Mouse (Mus musculus) heart, embryonic 11.5 days (tissue): ENCODE results near the gene Siva1. TPM values are rescaled to one million over a fixed set of nuclear protein-coding genes. Genes with fewer than 3 reads are reported as not detected.

ENCODE experiments used
- ATAC-seq: fragments of 200-750 bp; cut with Nextera tagmentation; replicated peaks from 2 replicates; pipeline ENCODE4 v1.8.0; 2017; ENCODE audit warnings: moderate library complexity; ENCODE audit not compliant: insufficient number of reproducible peaks, low FRiP score, low TSS enrichment
- H3K27ac ChIP-seq: fragments of 300-500 bp; sonication (generic); 2 replicates; pipeline ENCODE4 v1.5.1; 2014; ENCODE audit warnings: mild to moderate bottlenecking, low read depth, low read length
- H3K27me3 ChIP-seq: fragments of 300-500 bp; sonication (generic); 2 replicates; pipeline ENCODE4 v1.6.1; 2014; ENCODE audit warnings: mild to moderate bottlenecking, low read length, mixed read lengths; ENCODE audit not compliant: control insufficient read depth, insufficient read depth
- H3K36me3 ChIP-seq: fragments of 300-500 bp; sonication (generic); 2 replicates; pipeline ENCODE4 v1.6.1; 2014; ENCODE audit warnings: mild to moderate bottlenecking, low read length, moderate library complexity, mixed read lengths; ENCODE audit not compliant: control insufficient read depth, insufficient read depth
- H3K4me1 ChIP-seq: fragments of 300-500 bp; sonication (generic); 2 replicates; pipeline ENCODE4 v1.6.1; 2014; ENCODE audit warnings: low read length; ENCODE audit not compliant: control insufficient read depth, insufficient read depth
- H3K4me2 ChIP-seq: fragments of 300-500 bp; sonication (generic); 2 replicates; pipeline ENCODE4 v1.6.1; 2014; ENCODE audit warnings: mild to moderate bottlenecking, moderate library complexity
- H3K4me3 ChIP-seq: fragments of 300-500 bp; sonication (generic); 2 replicates; pipeline ENCODE4 v1.5.1; 2014; ENCODE audit warnings: low read depth, low read length
- H3K9ac ChIP-seq: fragments of 300-500 bp; sonication (generic); 2 replicates; pipeline ENCODE4 v1.6.1; 2014; ENCODE audit warnings: mild to moderate bottlenecking, low read depth, low read length, moderate library complexity
- H3K9me3 ChIP-seq: fragments of 300-500 bp; sonication (generic); replicated peaks from 2 replicates; pipeline ENCODE4 v1.6.1; 2016; ENCODE audit warnings: low read length; ENCODE audit not compliant: control insufficient read depth
- whole genome bisulfite sequencing: fragments of 180-500 bp; shearing (Covaris S2); extraction: QIAGEN DNeasy Blood & Tissue Kit; methylation state at CpG from one replicate; pipeline ENCODE4 v1.1.7; 2014; ENCODE audit not compliant: insufficient replicate concordance; 5-methylcytosine and 5-hydroxymethylcytosine counted together
- polyA plus RNA-seq: library from polyadenylated mRNA; unstranded; fragments of >200 nt; fragmentation: Nextera tagmentation; extraction: Ambion mirVana; gene quantifications from 2 replicates; pipeline ENCODE4 v1.2.1, GENCODE M21; 2014

Gene Siva1
- polyA plus RNA-seq, 1 experiment from 2014 or later = 141 TPM

DNA sequence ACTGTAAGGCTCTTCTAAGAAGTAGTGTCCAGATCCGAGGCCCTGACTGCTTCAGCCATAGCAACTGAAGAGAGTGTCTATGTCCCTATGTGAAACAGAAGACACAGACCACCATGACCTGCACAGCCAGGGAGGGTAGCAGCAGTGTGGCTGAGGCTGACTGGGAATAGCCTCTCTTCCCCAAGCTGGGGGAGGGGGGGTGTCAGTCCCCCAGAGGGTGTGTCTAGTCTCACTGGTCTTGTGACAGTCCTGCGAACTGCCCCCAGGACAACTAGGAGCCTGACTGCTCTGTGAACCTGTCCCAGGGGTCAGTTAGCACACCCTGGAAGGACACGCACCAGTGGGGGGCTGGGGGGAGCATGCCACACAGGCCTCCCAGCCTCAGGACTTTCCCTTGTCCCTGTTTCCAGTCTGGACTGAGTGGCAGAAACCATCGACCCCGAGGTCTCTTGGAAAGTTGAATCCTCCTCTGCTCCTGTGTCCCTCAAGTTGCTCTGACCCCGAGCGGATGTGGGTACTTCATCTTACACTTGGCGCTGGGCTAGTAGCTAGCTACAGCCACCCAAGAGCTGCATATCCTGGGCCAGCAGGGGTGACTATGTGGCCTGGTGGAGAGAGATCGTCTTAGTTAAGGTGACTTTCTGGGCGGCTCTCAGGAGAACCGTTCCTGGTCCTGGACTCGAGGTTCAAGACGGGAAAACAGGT, 25.3 kb upstream of the Siva1 start:
- peaks cover 56% of the 10 kb centered on the region for H3K4me1 ChIP-seq

DNA sequence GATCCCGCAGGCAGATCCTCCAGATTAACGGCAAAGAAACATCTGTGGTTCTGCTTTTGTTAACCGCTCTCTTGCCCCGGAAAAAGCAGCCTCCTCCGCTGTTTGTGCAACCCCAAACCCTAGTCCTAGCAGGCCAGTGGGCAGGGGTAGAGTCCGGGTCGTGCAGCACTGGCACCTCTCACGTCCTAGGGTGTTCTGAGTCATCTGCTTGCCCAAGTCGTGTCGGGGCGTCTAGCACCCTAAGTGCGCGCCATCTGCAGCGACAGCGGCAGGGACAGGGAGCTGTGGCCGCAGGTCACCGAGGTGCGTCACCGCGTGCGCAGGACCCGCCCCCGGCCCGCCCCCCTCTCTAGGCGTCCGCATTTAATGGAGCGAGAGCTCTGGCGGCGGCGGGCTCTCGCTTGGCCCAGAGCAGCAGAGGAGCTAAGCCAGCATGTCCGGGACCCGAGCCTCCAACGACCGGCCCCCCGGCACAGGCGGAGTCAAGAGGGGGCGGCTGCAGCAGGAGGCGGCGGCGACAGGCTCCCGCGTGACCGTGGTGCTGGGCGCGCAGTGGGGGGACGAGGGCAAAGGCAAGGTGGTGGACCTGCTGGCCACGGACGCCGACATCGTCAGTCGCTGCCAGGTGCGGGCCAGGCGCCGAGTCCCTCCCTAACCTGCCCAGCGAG, 24.7 kb upstream of the Siva1 start, which contains the start of gene Adssl1:
TSS of gene Adssl1 (plus strand) at position 360 of the 668 bp plus-strand sequence.
- Histone ChIP-seq H3K27ac (peak within 1 kb of the TSS; percentile 92), H3K4me2 (peak within 1 kb of the TSS; percentile 93), H3K4me3 (peak within 1 kb of the TSS; percentile 58), H3K36me3 (no peaks in the 10 kb centered on the region), H3K4me1 (peaks cover 56% of the 10 kb centered on the region), H3K9me3 (no peaks in the 10 kb centered on the region), H3K9ac (peak within 1 kb of the TSS; percentile 87), H3K27me3 (peaks cover 10% of the 10 kb centered on the region)
- WGBS = under 1% methylated on average over 56 of the region's 56 CpGs
- ATAC-seq = peak; percentile 55

More for the DNA sequence above, 25.3 kb upstream of the Siva1 start:
- Histone ChIP-seq H3K4me2 (peak overlapping the region; percentile 93), H3K9ac (peak overlapping the region; percentile 87), H3K4me3 (peak overlapping the region; percentile 58), H3K9me3 (no peaks in the 10 kb centered on the region), H3K36me3 (no peaks in the 10 kb centered on the region), H3K27ac (peak overlapping the region; percentile 92), H3K27me3 (peaks cover 10% of the 10 kb centered on the region)
- WGBS = 11% methylated on average over 13 of the region's 13 CpGs
- peak; percentile 37; the same call in 1 of the 2 replicates for ATAC-seq

DNA sequence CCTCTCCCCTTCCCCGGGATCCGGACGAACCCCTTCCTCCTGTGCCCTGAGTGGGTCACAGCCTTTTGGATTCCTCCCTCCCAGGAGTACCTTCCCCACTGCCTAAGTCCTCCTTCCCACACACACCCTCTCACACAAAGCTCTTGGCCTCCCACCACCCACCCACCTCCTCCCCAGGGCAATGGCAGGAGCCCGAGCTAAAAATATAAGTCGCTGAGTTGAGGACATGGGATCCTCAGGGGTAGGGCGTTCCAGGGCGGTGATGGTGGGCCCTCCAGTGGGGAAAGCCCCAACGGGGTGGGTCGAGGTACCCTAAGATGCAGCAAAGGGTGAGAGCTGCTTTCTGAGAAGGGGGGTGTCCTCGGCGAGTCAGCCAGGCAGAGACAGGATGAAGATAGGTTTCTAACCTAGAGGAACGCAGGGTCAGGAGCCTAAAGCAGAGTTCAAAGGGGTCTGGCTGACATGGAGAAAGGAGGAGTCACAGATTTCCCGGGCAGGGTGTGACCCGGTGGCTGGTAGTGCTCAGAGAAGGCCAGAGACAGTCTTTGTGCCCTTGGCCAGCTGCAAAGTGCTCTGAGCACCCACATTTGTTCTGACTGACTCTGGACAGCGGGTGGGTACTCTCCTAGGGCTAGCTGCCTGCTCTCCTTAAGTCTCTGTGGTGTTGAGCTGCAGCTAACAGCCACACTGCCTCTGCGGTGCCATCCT, 24.0 kb upstream of the Siva1 start:
- 7% methylated on average over 16 of the region's 16 CpGs for WGBS
- H3K4me3 ChIP-seq = peak overlapping the region; percentile 58
- peak; percentile 1; the same call in 1 of the 2 replicates for ATAC-seq

DNA sequence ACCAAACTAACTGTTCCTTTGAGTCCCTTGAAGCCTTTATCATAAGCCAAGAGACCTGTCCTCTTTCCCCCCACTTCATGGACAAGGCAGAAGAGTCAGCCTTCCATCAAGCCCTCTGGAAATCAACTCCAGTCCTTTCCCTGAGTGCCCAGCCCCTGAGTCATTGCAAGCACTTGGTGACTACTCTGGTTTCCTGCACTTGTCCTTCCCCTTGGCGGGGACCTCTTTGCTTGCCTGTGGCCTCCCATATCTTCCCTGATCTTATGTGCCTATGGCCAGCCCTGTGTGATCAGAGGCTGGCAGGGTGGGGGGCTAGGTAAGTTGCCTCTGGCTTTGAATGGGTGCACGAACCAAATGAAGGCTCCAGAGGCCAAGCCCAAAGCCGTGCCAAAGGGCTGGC, 22.6 kb upstream of the Siva1 start:
- Histone ChIP-seq H3K36me3 (no peaks in the 10 kb centered on the region), H3K9me3 (no peaks in the 10 kb centered on the region), H3K4me3 (no peak overlapping the region), H3K27ac (no peak overlapping the region), H3K4me2 (no peak overlapping the region), H3K27me3 (peaks cover 10% of the 10 kb centered on the region), H3K9ac (no peak overlapping the region), H3K4me1 (peaks cover 68% of the 10 kb centered on the region)
- no peak for ATAC-seq
- WGBS = 72% methylated on average over 3 of the region's 3 CpGs

More for the DNA sequence above, 24.0 kb upstream of the Siva1 start:
- H3K4me1 ChIP-seq = peaks cover 56% of the 10 kb centered on the region
- peaks cover 10% of the 10 kb centered on the region for H3K27me3 ChIP-seq
- H3K9ac ChIP-seq = peak overlapping the region; percentile 87
- peak overlapping the region; percentile 93 for H3K4me2 ChIP-seq
- H3K27ac ChIP-seq = peak overlapping the region; percentile 92
- H3K9me3 ChIP-seq = no peaks in the 10 kb centered on the region
- no peaks in the 10 kb centered on the region for H3K36me3 ChIP-seq

DNA sequence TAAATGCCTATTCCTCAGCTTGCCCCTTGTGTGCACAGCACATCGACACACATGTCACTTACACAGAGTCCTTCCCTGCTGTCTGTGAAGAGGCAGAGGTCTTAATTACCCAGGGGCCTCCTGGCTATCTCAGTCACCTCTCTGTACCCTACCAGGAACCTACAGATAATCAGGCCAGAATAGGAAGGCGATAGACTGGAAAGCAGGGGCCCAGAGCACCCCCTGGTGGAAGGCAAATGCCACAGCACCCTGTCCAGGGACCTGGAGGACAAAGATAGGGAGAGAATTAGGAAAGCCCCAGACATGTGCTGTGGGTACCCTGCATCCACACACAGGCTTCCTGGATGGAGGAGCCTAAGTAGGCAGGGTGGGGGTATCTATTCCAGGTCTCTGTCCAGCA, 20.7 kb upstream of the Siva1 start:
- Histone ChIP-seq H3K4me1 (peaks cover 62% of the 10 kb centered on the region), H3K9me3 (no peaks in the 10 kb centered on the region), H3K27me3 (peaks cover 10% of the 10 kb centered on the region), H3K9ac (no peak overlapping the region), H3K36me3 (no peaks in the 10 kb centered on the region), H3K4me2 (peak overlapping the region; percentile 9; the same call in 1 of the 2 replicates), H3K27ac (peak overlapping the region; percentile 43; the same call in 1 of the 2 replicates), H3K4me3 (no peak overlapping the region)
- 11% methylated on average over 2 of the region's 2 CpGs for WGBS
- ATAC-seq = no peak

DNA sequence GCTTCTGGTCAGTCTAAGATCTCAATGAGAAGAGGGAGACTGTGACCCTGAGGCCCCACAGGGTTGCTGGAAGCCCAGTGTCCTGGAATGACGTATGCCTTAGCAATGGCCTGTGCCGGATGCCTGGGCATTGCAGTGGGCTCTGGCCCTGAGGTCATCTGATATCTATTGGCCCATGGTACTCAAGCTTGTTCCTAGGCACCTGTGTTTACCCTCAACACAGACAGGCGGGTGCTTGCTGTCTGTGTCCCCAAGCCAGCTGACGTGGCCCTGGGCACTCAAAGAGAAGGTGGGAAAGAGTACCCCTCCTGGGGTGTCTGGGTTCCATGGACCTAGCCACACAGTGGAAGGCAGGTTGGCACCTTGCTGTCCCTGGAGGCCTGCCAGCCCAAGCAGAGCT, 18.8 kb upstream of the Siva1 start:
- H3K9me3 ChIP-seq = no peaks in the 10 kb centered on the region
- 74% methylated on average over 4 of the region's 4 CpGs for WGBS

DNA sequence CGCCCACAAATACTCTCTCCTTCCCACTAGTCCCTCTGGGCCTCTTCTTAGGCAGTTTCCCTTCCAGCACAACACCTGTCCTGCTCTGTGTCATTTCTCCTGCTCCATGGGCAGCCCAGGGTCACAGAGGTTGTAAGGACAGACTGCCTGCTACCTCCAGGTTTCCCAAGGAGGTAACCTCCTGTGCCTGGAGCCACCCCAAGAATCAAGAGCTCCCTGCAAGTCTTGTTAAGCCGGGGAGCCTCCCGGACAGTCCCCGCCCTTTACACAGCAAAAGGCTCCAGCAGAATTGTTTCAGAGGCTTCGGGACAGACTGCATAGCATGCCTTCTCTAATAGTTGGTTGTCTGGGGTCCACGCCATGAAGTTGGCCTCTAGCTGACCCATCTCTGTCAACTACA, 18.0 kb upstream of the Siva1 start:
- peaks cover 53% of the 10 kb centered on the region for H3K4me1 ChIP-seq
- 67% methylated on average over 6 of the region's 6 CpGs for WGBS
- H3K27ac ChIP-seq = no peak overlapping the region

More for the DNA sequence above, 18.8 kb upstream of the Siva1 start:
- Histone ChIP-seq H3K27me3 (peaks cover 4% of the 10 kb centered on the region; the same call in 1 of the 2 replicates), H3K27ac (no peak overlapping the region), H3K36me3 (no peaks in the 10 kb centered on the region), H3K9ac (no peak overlapping the region), H3K4me2 (no peak overlapping the region), H3K4me3 (no peak overlapping the region), H3K4me1 (peaks cover 57% of the 10 kb centered on the region)
- ATAC-seq = no peak

DNA sequence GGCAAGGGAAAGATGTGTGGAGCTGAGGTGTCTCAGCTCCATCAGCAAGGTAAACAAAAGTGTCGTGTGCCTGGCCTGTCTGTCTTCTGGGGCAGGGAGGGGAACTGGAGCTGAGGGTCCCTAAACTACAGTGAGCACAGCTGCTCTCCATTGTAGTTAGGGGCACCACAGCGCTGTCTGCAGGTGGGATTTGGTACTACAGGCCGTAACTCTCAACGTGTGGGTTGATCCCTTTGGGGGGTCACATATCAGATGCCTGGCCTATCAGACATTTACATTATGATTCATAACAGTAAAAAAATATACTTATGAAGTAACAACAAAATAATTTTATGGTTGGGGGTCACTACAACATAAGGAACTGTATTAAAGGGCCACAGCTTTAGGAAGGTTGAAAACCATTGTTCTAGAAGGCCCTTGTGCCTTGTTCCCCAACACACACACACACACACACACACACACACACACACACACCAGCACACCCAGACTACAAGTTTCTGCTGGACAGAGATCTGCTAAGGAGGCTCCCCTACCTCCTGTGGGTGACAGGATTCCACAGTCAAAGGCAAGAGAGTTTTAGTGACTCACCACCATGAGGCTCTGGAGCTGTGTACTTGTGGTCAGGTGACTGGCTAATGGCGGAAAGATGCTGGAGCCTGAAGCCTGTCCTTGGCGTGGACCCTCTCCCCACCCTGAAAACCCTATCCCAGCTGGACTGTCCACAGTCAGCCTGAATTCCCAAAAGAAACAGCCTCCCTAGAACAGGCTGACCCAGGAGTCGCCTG, 17.2 kb upstream of the Siva1 start:
- no peaks in the 10 kb centered on the region for H3K9me3 ChIP-seq
- H3K36me3 ChIP-seq = no peaks in the 10 kb centered on the region
- no peak for ATAC-seq
- H3K27ac ChIP-seq = no peak overlapping the region
- no peak overlapping the region for H3K4me2 ChIP-seq
- peaks cover 50% of the 10 kb centered on the region for H3K4me1 ChIP-seq
- H3K9ac ChIP-seq = no peak overlapping the region
- H3K4me3 ChIP-seq = no peak overlapping the region
- 62% methylated on average over 7 of the region's 7 CpGs for WGBS
- H3K27me3 ChIP-seq = no peaks in the 10 kb centered on the region

More for the DNA sequence above, 18.0 kb upstream of the Siva1 start:
- ATAC-seq = no peak
- H3K27me3 ChIP-seq = no peaks in the 10 kb centered on the region
- H3K9me3 ChIP-seq = no peaks in the 10 kb centered on the region
- no peaks in the 10 kb centered on the region for H3K36me3 ChIP-seq
- H3K9ac ChIP-seq = no peak overlapping the region
- no peak overlapping the region for H3K4me2 ChIP-seq
- H3K4me3 ChIP-seq = no peak overlapping the region
